Mouse (Mus musculus) neutrophil, adult 65 days (primary cell): ENCODE results near the gene Calm5. TPM values are rescaled to one million over a fixed set of nuclear protein-coding genes. Genes with fewer than 3 reads are reported as not detected.

Experiments used
- total RNA-seq: library from RNA; stranded (reverse); gene quantifications from 2 replicates; pipeline ENCODE4 v1.2.4, GENCODE M21; 2023

The Calm5 gene
- not detected in 2 replicates for total RNA-seq

GRCm38 (mm10) chr13:3853648-3854333, at the start of gene Calm5:
Gene Calm5 (plus strand): TSS chr13:3854173.

GRCm38 (mm10) chr13:3804186-3804585, 49.8 kb upstream of the Calm5 start, which contains the start of gene Calml3:
Gene Calml3 (minus strand): TSS chr13:3804316.

GRCm38 (mm10) chr13:3837312-3837807, 16.6 kb upstream of the Calm5 start, which contains the start of gene Calm4:
Gene Calm4 (plus strand): TSS chr13:3837757.

Other genes starting within 250 kb of the Calm5 start
- gene Fam208b, start 243.1 kb upstream of the Calm5 start, total RNA-seq: 6.0 and 11.9 TPM in 2 replicates
- 1.7 and 1.9 TPM in 2 replicates for gene Asb13, start 220.1 kb upstream of the Calm5 start, total RNA-seq
- gene Calml3, start 49.9 kb upstream of the Calm5 start, total RNA-seq: not detected in 2 replicates
- not detected in 2 replicates for gene Calm4, start 16.4 kb upstream of the Calm5 start, total RNA-seq
- gene Net1, start 64.0 kb downstream of the Calm5 start, total RNA-seq: 9.8 and 15.3 TPM in 2 replicates
- gene Tubal3, start 64.1 kb downstream of the Calm5 start, total RNA-seq: not detected in 2 replicates
- not detected in 2 replicates for gene Ucn3, start 91.2 kb downstream of the Calm5 start, total RNA-seq
- gene Akr1c14, start 194.8 kb downstream of the Calm5 start, total RNA-seq: not detected in 2 replicates